Mouse (Mus musculus): ENCODE results near the gene Cdr2l.
A peak's percentile ranks its signal among the peaks of the same experiment; 100 is the strongest.
"Not testable (repeated sequence)": the region's sequence is repeated elsewhere in the genome, so short reads cannot be mapped to it uniquely, and the experiment has no call there.

Gene Cdr2l

GRCm38 (mm10) chr11:115371354-115371753 is 10.4 kb upstream of the Cdr2l start:
- DNase-seq (ENCODE audit: low spot score): no peak

GRCm38 (mm10) chr11:115372015-115372414 is 9.7 kb upstream of the Cdr2l start:
- DNase-seq (ENCODE audit: low spot score): no peak

DNA sequence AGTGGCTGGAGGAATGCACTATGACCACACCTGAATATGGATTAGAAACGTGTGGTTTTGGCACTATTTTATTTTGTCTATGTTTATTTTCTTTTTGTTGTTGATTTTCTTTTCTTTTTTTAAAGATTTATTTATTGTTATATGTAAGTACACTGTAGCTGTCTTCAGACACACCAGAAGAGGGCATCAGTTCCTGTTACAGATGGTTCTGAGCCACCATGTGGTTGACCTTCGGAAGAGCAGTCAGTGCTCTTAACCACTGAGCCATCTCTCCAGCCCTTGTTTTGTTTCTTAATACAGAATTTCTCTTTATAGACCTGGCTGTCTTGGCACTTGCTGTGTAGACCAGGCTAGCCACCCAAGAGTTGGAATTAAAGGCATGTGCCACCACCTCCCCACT is 9.0 kb upstream of the Cdr2l start:
- DNase-seq (ENCODE audit: low spot score): no peak

- peak; percentile 95 for DNase-seq (ENCODE audit: low spot score)
Observed at GRCm38 (mm10) chr11:115373805-115374694, 7.7 kb upstream of the Cdr2l start.

DNA sequence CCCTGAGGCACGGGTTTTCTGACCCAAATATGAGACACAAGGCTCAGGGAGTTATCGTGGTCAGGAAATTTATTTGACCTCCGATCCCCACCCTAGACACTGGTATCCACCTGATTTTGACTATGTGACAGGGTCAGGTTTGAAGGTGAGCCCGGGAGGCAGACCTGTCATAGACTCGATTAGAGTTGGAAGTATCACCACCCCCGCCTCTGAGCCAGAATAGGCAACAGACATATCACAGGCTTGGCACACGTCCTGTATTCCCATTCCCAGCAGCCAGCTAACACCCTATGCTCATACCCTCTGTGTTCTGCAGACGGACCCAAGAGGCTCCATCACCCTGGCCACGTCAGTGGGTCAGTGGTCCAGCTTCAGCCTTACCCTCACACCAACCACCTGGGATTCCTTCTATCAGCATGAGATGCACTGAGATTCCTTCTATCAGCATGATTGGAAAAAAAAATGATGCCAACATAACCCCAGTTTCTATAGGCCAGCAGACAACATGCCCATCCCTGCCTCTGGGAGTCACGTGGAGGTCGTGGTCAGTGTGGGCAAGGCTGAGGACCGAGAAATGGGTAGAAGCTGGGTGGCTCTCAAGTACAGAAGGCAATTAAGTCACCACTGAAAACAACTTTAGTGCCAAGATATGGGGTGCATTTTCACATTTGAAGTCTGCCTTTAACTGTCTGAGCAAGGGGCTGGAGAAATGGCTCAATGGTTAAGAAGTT is 6.9 kb upstream of the Cdr2l start:
- DNase-seq (ENCODE audit: low spot score): peak; percentile 65

DNA sequence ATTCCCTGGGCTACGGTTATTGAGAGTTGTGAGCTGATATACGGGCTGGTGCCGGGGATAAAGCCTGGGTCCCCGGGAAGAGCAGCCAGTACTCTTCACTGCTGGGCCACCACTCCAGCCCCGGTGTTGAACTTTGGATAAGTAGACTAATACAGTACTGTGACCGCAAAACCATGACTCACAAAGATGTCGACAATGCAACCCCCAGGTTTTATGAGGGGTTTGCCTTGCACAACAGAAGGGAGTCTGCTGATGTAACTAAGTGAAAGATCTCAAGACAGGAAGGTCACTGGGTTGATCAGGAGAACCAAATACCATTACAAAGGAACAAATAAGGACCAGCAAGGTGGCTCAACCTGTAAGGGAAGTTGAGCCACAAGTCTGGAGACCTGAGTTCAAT is 5.0 kb upstream of the Cdr2l start:
- DNase-seq (ENCODE audit: low spot score): no peak

DNA sequence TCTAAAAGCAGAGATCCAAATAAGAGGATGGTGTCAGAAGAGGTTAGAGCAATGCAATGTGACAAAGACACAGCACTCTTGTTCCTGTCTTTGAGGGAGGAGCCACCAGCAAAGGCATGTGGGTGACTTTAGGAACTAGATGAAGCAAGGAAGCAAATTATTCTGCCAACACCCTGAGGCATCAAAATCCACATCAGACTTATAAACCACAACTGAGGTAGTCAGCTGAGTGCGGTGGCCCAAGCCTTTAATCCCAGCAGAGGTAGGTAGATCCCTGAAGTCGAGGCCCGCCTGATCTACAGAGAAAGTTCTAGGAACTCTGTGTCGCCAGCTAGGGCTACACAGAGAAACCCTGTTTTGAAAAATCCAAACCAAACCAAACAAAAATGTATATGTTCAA is 4.5 kb upstream of the Cdr2l start:
- DNase-seq (ENCODE audit: low spot score): no peak

DNA sequence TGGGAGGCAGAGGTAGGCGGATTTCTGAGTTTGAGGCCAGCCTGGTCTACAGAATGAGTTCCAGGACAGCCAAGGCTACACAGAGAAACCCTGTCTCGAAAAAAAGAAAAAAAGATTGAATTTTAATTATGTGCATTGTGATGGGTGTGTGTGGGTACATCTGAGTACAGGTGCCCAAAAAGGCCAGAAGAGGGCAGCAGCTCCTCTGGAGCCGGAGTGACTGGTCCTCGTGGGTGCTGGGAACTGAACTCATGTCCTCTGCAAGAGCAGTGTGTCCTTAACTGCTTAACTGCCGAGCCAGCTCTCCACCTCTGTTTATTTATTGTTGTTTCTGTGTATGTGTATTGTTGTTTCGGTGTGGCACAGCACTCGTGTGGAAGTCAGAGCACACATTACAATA is 3.9 kb upstream of the Cdr2l start:
- no peak for DNase-seq (ENCODE audit: low spot score)

GRCm38 (mm10) chr11:115381276-115381675 is 440 bp upstream of the Cdr2l start:
- peak; percentile 68 for DNase-seq (ENCODE audit: low spot score)

DNA sequence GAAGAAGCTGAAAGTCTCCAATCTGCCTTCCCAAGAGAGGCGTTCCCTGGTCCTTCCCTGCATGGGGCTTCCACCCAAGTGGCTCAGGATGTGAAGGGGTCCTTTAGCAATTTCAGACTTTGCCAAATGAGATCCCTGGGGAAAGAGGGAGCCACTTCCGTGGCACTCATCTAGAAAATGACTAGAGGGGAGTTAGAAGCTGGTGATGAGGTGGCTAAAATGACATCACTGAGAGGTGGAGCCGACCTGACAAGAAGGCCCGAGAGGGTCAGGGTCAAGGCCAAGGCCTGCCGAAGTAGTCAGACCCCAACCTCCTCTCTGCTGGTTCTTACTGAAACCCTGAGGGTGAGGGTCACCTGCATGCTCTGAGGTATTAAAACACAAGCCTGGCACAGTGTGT is 1.2 kb downstream of the Cdr2l start:
- DNase-seq (ENCODE audit: low spot score): peak; percentile 49

DNA sequence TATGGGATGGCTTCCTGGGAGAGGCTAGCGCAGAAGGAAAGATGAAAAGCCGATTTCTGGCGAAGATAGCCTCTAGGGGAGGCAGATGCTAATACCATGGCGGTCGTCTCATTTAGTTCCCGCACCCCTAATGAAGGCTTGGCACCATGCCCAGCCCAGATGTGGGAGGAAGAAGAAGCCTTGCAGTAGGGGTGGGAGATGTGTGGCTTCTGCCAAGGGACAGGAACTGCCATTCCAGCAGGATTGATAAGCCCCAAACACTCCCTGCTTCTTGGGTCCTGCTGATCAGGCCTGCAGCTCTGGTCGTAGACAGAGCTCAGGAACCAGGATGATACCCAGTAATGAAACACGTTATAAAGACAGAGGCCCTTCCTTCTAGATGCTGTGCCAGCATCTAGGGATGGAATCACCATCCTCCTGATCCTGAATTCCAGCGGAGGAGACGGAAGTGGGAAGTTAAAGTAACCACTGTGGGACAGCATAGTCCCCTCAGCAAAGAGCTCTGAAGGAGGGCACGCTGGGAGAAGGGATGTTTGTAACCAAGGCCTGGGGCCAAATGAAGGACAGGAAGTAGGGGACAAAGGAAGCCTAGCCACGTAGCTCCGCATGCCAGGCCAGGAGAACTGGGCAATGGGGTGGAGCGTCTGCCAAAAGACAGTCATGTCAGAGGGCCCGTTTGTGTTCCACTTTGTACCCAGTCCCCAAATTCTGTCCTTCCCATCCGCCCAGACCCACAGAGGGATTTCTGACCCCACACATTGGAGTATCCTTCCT is 2.2 kb downstream of the Cdr2l start:
- DNase-seq (ENCODE audit: low spot score): peak; percentile 69

DNA sequence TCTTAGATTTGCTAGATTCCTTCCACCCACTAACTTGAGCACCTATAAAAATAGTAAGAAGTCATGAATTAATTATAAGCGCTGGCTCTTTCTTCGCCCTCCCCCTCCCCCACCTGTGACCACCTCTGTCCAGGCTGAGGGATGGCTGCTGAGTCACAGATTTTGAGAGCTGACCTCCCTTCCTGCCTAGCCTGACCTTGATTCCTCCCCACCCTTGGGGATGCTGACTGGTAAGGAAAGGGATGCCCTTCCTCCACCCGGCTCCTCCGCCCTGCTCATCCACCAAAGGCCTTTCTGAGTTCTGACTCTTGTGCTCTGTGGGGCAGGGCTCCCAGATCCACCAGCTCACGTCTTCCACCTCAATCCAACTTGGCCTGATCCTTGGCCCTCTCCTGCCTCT is 2.9 kb downstream of the Cdr2l start:
- DNase-seq (ENCODE audit: low spot score): peak; percentile 24

- not testable (repeated sequence) for DNase-seq (ENCODE audit: low spot score)
Observed at GRCm38 (mm10) chr11:115386859-115387258, 5.1 kb downstream of the Cdr2l start.

GRCm38 (mm10) chr11:115391358-115391757 is 9.6 kb downstream of the Cdr2l start:
- DNase-seq (ENCODE audit: low spot score): no peak

GRCm38 (mm10) chr11:115393721-115394325 is 12.1 kb downstream of the Cdr2l start:
- DNase-seq (ENCODE audit: low spot score): no peak

DNA sequence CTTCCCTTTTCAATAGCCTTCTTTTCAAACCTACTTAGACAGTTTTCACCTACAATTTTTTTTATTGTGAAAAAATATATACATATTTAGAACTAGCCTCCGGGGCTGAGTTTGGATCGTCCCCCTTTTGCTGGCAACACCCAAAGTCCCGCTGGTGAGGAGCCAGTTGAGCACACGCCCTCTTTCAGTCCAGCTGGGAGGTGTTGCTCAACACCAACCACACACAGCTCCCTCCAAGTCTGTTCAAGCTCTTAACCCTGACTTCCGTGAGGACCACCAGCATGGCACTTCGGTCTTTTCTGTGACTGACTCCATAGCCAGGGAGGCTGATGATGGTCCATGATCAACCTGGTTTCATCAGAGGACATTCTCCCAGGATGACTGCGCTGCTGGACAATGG is 16.4 kb downstream of the Cdr2l start:
- DNase-seq (ENCODE audit: low spot score): no peak

- DNase-seq (ENCODE audit: low spot score): no peak
Observed at GRCm38 (mm10) chr11:115400126-115400525, 18.4 kb downstream of the Cdr2l start.

GRCm38 (mm10) chr11:115400630-115401391 is 19.1 kb downstream of the Cdr2l start:
- peak; percentile 82 for DNase-seq (ENCODE audit: low spot score)

- DNase-seq (ENCODE audit: low spot score): peak; percentile 89
Observed at GRCm38 (mm10) chr11:115403338-115404124, 21.8 kb downstream of the Cdr2l start, which contains the start of gene Mrpl58. Mrpl58 (plus strand) TSS chr11:115403752.

DNA sequence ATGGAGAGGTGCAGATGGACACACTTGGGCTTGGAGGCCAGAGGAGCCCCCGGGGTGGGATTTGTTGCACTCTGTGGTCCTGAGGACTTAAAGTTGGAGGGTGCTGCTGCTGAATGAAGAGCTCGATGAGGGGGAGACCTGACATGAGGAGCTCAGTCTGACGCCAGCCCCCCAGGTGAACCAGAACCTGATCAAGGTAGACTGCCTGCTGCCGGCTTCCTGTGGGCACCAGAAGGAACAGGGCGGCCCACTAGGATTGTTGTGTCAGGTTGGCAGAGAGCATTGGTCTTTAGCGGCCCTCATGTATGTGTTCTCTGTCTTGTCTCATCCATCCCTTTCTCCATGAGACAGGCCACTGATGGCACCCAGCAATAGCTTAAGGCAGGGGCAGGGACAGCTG is 24.0 kb downstream of the Cdr2l start:
- no peak for DNase-seq (ENCODE audit: low spot score)

All from MN1 (cell line).